Mouse (Mus musculus) kidney, embryonic 16.5 days (tissue): ENCODE results near the gene Arhgef10l. TPM values are rescaled to one million over a fixed set of nuclear protein-coding genes. Genes with fewer than 3 reads are reported as not detected.
A peak's percentile ranks its signal among the peaks of the same experiment; 100 is the strongest.

ENCODE experiments used
- ATAC-seq: fragments of 200-750 bp; cut with Nextera tagmentation; 2 replicates; pipeline ENCODE4 v1.8.0; 2017; ENCODE audit warnings: moderate TSS enrichment; ENCODE audit not compliant: low FRiP score, low TSS enrichment
- H3K27ac ChIP-seq: fragments of 300-500 bp; sonication (generic); 2 replicates; pipeline ENCODE4 v1.5.1; 2014; ENCODE audit warnings: low read length
- H3K27me3 ChIP-seq: fragments of 300-500 bp; sonication (generic); 2 replicates; pipeline ENCODE4 v1.6.1; 2014; ENCODE audit warnings: low read length, control low read depth, mixed read lengths; ENCODE audit not compliant: insufficient read depth
- H3K36me3 ChIP-seq: fragments of 300-500 bp; sonication (generic); 2 replicates; pipeline ENCODE4 v1.6.1; 2014; ENCODE audit warnings: low read length, control low read depth, mixed read lengths; ENCODE audit not compliant: insufficient read depth
- H3K4me1 ChIP-seq: fragments of 300-500 bp; sonication (generic); 2 replicates; pipeline ENCODE4 v1.6.1; 2014; ENCODE audit warnings: low read length, control low read depth, mixed read lengths; ENCODE audit not compliant: insufficient read depth
- H3K4me2 ChIP-seq: fragments of 300-500 bp; sonication (generic); replicated peaks from 2 replicates; pipeline ENCODE4 v1.6.1; 2014; ENCODE audit warnings: low read depth, low read length
- H3K4me3 ChIP-seq: fragments of 300-500 bp; sonication (generic); 2 replicates; pipeline ENCODE4 v1.5.1; 2014; ENCODE audit warnings: mild to moderate bottlenecking, low read length
- H3K9ac ChIP-seq: fragments of 300-500 bp; sonication (generic); replicated peaks from 2 replicates; pipeline ENCODE4 v1.6.1; 2014; ENCODE audit warnings: low read length
- H3K9me3 ChIP-seq: fragments of 300-500 bp; sonication (generic); 2 replicates; pipeline ENCODE4 v1.6.1; 2016; ENCODE audit warnings: low read length, control low read depth
- WGBS: fragments of 180-500 bp; shearing (Covaris S2); extraction: QIAGEN DNeasy Blood & Tissue Kit; methylation state at CpG from one replicate; pipeline ENCODE4 v1.1.7; 2014; 5-methylcytosine and 5-hydroxymethylcytosine counted together
- polyA plus RNA-seq: library from polyadenylated mRNA; unstranded; fragments of >200 nt; fragmentation: Nextera tagmentation; extraction: Ambion mirVana; gene quantifications from 2 replicates; pipeline ENCODE4 v1.2.1, GENCODE M21; 2015

The Arhgef10l gene
- polyA plus RNA-seq, 1 experiment from 2014 or later, result 25.4 TPM

DNA sequence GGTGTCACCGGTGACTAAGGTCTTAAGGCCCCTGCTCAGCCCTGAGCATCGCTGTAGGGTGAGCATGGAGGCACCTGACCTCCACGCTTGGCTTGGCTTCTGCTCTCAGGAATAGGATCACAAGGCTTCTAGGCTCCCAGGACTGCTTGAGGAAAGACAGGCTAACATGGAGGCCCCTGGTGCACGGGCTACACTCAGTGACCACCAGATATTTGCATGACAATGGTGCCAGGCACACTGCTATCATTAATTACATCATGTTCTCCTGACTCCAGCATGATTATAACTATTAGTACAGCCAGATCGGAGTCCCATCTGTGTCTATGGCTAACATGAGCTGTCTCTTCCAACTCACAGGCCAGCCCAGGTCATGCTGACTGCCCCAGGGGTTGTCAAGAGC is 51.3 kb downstream of the Arhgef10l start:
- H3K36me3 ChIP-seq, result peaks cover 5% of the 10 kb centered on the region; the same call in 1 of the 2 replicates

GRCm38 (mm10) chr4:140614145-140614544 is 51.7 kb downstream of the Arhgef10l start:
- Histone ChIP-seq H3K27ac (no peak overlapping the region), H3K4me1 (peaks cover 59% of the 10 kb centered on the region), H3K9ac (no peak overlapping the region), H3K27me3 (no peaks in the 10 kb centered on the region), H3K4me3 (no peak overlapping the region), H3K36me3 (peaks cover 5% of the 10 kb centered on the region; the same call in 1 of the 2 replicates), H3K4me2 (no peak overlapping the region), H3K9me3 (no peaks in the 10 kb centered on the region)
- ATAC-seq, result no peak
- 64% methylated on average over 6 of the region's 6 CpGs for WGBS

More for the DNA sequence above, 51.3 kb downstream of the Arhgef10l start:
- no peak for ATAC-seq
- peaks cover 59% of the 10 kb centered on the region for H3K4me1 ChIP-seq
- H3K27ac ChIP-seq, result no peak overlapping the region
- H3K4me2 ChIP-seq, result no peak overlapping the region
- H3K9me3 ChIP-seq, result no peaks in the 10 kb centered on the region
- no peak overlapping the region for H3K4me3 ChIP-seq
- H3K9ac ChIP-seq, result no peak overlapping the region
- 67% methylated on average over 5 of the region's 5 CpGs for WGBS
- no peaks in the 10 kb centered on the region for H3K27me3 ChIP-seq

GRCm38 (mm10) chr4:140610841-140611609 is 54.8 kb downstream of the Arhgef10l start:
- Histone ChIP-seq H3K9ac (peak overlapping the region; percentile 2), H3K4me1 (peaks cover 38% of the 10 kb centered on the region), H3K36me3 (peaks cover 8% of the 10 kb centered on the region; the same call in 1 of the 2 replicates), H3K4me2 (peak overlapping the region; percentile 13), H3K27ac (peak overlapping the region; percentile 93), H3K9me3 (no peaks in the 10 kb centered on the region), H3K27me3 (no peaks in the 10 kb centered on the region), H3K4me3 (0 out of 2 replicates have a peak overlapping the region, but pooled peaks have one; percentile 7)
- ATAC-seq, result peak; percentile 49
- 17% methylated on average over 12 of the region's 12 CpGs for WGBS

GRCm38 (mm10) chr4:140608228-140608720 is 57.5 kb downstream of the Arhgef10l start:
- ATAC-seq, result no peak
- no peak overlapping the region for H3K4me3 ChIP-seq
- no peak overlapping the region for H3K9ac ChIP-seq
- H3K27ac ChIP-seq, result no peak overlapping the region
- peaks cover 26% of the 10 kb centered on the region for H3K4me1 ChIP-seq
- WGBS, result 76% methylated on average over 9 of the region's 9 CpGs
- H3K27me3 ChIP-seq, result no peaks in the 10 kb centered on the region
- no peaks in the 10 kb centered on the region for H3K9me3 ChIP-seq
- H3K4me2 ChIP-seq, result no peak overlapping the region
- H3K36me3 ChIP-seq, result peaks cover 8% of the 10 kb centered on the region; the same call in 1 of the 2 replicates

- no peak overlapping the region for H3K4me3 ChIP-seq
- H3K27me3 ChIP-seq, result no peaks in the 10 kb centered on the region
- H3K36me3 ChIP-seq, result peaks cover 8% of the 10 kb centered on the region; the same call in 1 of the 2 replicates
- no peak overlapping the region for H3K27ac ChIP-seq
- peaks cover 20% of the 10 kb centered on the region for H3K4me1 ChIP-seq
- ATAC-seq, result no peak
- no peaks in the 10 kb centered on the region for H3K9me3 ChIP-seq
- no peak overlapping the region for H3K4me2 ChIP-seq
- no peak overlapping the region for H3K9ac ChIP-seq
- 65% methylated on average over 7 of the region's 7 CpGs for WGBS
Measured at GRCm38 (mm10) chr4:140606779-140607178, 59.0 kb downstream of the Arhgef10l start.

DNA sequence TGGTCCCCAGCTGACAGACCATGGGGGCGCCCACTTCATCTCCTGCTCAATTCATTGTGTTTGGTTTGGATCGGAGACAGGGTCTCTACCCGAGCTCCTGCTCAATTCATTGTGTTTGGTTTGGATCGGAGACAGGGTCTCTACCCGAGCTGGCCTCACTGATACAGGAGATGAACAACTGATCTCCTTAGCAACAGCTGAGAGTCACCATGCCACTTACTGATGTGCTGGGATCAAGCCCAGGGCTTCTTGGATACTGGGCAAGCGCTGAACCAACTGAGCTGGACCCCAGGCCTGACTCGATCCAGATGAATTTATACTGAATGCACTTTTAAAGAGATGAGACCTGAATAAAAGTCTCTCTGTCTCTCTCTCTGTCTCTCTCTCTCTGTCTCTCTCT is 59.6 kb downstream of the Arhgef10l start:
- no peak for ATAC-seq
- Histone ChIP-seq H3K27ac (no peak overlapping the region), H3K36me3 (peaks cover 8% of the 10 kb centered on the region; the same call in 1 of the 2 replicates), H3K4me3 (no peak overlapping the region), H3K4me1 (peaks cover 14% of the 10 kb centered on the region), H3K9ac (no peak overlapping the region), H3K27me3 (no peaks in the 10 kb centered on the region), H3K4me2 (no peak overlapping the region), H3K9me3 (no peaks in the 10 kb centered on the region)
- WGBS, result 65% methylated on average over 7 of the region's 7 CpGs

DNA sequence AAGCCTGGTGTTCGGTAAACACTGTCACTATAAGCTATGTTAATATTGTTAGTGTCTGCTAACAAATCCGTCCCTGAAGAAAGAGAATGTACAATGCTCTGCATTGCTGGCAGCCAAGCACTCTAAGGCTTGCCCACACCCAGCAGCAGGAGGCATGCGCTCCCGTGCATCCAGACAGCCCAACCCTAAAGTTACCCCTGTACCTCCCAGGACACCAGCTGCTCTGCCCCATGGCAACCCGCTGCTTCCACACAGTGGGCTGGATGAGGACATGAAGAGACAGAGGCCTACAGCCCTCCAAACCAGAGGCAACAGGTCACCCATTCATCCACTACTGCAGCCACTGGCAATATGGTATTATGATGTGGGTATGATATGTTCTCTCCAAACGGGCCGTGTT is 60.0 kb downstream of the Arhgef10l start:
- peaks cover 8% of the 10 kb centered on the region; the same call in 1 of the 2 replicates for H3K36me3 ChIP-seq
- H3K4me2 ChIP-seq, result no peak overlapping the region
- peaks cover 10% of the 10 kb centered on the region for H3K4me1 ChIP-seq
- no peak for ATAC-seq
- H3K27me3 ChIP-seq, result no peaks in the 10 kb centered on the region
- no peak overlapping the region for H3K9ac ChIP-seq
- 74% methylated on average over 7 of the region's 7 CpGs for WGBS
- H3K27ac ChIP-seq, result no peak overlapping the region
- no peaks in the 10 kb centered on the region for H3K9me3 ChIP-seq
- H3K4me3 ChIP-seq, result no peak overlapping the region

GRCm38 (mm10) chr4:140605247-140605646 is 60.6 kb downstream of the Arhgef10l start:
- Histone ChIP-seq H3K4me2 (no peak overlapping the region), H3K27me3 (no peaks in the 10 kb centered on the region), H3K9ac (no peak overlapping the region), H3K4me3 (no peak overlapping the region), H3K27ac (no peak overlapping the region), H3K4me1 (peaks cover 5% of the 10 kb centered on the region; the same call in 1 of the 2 replicates), H3K9me3 (no peaks in the 10 kb centered on the region), H3K36me3 (peaks cover 6% of the 10 kb centered on the region; the same call in 1 of the 2 replicates)
- 85% methylated on average over 6 of the region's 6 CpGs for WGBS
- ATAC-seq, result no peak

DNA sequence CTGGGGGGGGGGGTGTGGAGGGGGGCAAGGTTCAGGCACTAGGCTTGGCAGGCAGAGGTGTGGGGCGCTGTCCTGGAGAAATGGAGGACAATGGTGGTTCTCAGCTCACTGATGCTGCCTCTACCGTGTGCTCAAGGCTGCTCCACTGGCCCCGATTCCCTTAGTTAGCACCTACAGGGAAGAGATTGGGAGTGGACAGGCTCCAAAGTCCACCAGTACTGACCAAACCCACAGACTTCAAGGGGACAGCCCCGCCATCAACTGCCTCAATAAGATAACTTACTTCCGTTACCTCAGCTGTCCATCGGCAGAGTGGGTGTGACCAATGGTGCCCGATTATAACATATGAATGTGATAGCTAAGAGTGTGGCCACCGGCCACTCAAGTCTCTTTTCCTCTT is 61.3 kb downstream of the Arhgef10l start:
- ATAC-seq, result no peak
- H3K36me3 ChIP-seq, result 0 out of 2 replicates have a peak, but pooled peaks cover 3% of the 10 kb centered on the region
- H3K4me3 ChIP-seq, result no peak overlapping the region

DNA sequence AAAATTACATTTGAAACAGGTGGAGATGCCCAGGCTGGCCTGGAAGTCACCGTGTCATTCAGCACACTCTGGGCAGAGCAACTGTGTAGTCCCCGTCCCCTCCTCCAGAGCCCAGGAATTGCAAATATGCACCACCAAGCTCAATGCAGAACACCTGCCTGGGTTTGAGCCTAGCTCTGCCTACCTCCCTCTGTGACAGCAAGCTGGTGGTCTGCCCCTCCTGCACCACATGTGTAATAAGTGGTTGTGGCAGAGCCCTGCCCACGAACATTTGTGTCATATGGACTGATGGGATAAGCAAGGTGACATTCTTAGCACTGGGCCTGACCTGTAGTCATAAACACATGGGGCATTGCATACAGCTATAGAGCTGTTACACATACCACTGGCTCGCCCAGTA is 63.8 kb downstream of the Arhgef10l start:
- H3K9me3 ChIP-seq, result peaks cover 5% of the 10 kb centered on the region
- H3K27me3 ChIP-seq, result no peaks in the 10 kb centered on the region

More for the DNA sequence above, 61.3 kb downstream of the Arhgef10l start:
- no peak overlapping the region for H3K4me2 ChIP-seq
- H3K9ac ChIP-seq, result no peak overlapping the region
- H3K27ac ChIP-seq, result no peak overlapping the region
- 90% methylated on average over 8 of the region's 8 CpGs for WGBS
- H3K4me1 ChIP-seq, result 0 out of 2 replicates have a peak, but pooled peaks cover 2% of the 10 kb centered on the region
- H3K9me3 ChIP-seq, result no peaks in the 10 kb centered on the region
- H3K27me3 ChIP-seq, result no peaks in the 10 kb centered on the region

More for the DNA sequence above, 63.8 kb downstream of the Arhgef10l start:
- 0 out of 2 replicates have a peak, but pooled peaks have one; percentile 20 for ATAC-seq
- no peak overlapping the region for H3K4me3 ChIP-seq
- H3K4me1 ChIP-seq, result 0 out of 2 replicates have a peak, but pooled peaks cover 2% of the 10 kb centered on the region
- no peak overlapping the region for H3K27ac ChIP-seq
- H3K9ac ChIP-seq, result no peak overlapping the region
- H3K4me2 ChIP-seq, result no peak overlapping the region
- 73% methylated on average over 4 of the region's 4 CpGs for WGBS
- H3K36me3 ChIP-seq, result peaks cover 9% of the 10 kb centered on the region
